Mouse (Mus musculus): Measurements from ENCODE around the gene Sh3gl2.
A peak's percentile ranks its signal among the peaks of the same experiment; 100 is the strongest.

The Sh3gl2 gene

DNA sequence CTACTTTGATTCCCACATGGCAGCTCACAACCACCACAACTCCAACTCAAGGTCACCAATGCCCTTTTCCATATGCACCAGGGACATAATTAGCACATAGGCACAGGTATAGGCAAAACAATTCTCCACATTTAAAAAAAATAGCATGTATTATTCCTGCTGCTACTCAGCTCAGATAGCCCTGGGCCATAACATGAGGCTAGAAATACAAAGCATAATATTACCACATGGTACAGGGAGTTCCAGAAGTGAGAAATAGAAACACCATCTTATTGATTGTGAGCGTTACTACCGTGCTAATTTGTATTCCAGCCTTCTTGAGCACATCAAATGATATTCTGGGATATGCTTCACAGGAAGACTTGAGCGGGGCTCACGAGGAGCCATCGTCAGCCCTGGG lies 464.3 kb downstream of the Sh3gl2 start:
- no peak for DNase-seq

DNA sequence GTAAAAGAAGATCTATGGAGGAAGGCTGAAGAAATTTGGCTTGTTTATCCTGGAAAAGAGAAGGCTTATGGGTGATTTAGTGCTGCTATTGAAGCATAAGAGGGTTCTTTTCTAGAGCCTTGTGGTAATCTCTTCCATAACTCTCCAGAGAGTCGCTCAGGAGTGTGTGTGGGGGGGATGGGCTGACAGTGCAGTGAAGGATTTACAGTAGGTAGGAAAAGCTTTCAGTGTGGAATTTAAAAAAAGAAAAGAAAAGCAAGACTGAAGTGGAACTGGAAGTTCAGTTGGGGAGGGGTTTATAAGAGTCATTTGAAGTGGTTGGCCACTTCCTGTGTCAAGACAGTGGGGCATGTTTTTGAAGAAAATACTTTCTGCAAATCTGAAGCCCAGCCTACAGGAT lies 464.8 kb downstream of the Sh3gl2 start:
- no peak for DNase-seq

DNA sequence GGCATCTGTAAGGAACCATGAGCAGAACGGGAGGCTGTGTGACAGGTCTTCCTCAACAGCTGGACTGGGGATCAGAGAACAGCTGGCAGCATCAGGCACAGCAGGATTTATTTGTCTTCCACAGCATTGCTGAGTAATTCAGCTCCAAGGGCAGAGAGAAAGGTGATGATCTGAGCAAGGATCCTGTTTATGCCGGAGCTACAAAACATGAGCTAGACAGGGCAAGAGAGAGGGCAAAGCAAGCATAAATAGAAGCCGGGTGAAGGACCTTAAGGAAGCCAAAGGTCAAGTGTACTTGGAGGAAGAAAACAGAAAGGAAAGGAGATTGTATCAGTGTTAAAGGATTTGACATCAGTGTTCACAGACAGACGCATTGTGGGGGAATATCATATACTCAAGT lies 467.4 kb downstream of the Sh3gl2 start:
- DNase-seq = peak; percentile 2

DNA sequence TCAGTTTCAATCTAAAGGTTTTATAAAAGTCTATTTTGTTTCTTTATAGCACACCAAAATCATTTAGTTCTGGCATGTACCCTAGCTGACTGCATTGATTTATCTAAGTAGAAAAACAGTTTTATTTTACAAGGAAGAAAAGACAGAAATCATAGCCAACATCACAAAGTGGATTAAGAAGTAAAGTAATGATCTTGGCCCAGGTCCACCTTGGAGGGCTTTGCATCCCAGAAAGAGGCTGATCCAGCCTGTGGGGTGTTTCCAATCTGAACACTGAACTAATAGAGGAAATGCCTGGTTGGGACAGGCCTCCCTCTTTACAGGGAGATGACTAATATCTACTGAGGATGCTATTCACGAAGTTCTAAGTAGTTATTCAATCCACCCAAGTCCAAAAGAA lies 472.7 kb downstream of the Sh3gl2 start:
- no peak for DNase-seq

DNA sequence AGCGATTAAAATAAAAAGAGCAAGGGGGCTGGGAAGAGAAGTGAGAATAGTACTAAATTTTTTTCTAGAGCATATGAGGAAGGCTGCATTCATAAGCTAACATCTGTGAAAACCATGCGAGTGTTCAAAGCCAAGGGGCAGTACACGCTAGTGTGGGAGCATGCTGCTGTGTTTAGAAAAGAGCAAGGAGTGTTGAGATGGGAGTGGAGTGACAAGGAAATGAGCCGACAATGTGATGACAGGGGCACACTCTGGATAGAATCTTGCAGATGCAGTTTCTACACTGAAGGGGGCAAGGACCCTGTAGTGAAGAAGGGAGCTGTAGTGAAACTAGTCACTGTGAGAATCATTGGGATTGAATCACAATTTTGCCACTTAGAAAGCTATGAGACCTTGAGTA lies 481.2 kb downstream of the Sh3gl2 start:
- DNase-seq = no peak
